Mouse (Mus musculus) heart, adult 2 months (tissue): ENCODE results near the gene Golga4.

Experiments
- CTCF ChIP-seq: fragments of 200-600 bp; IDR thresholded peaks from 2 replicates; pipeline ENCODE4 v1.8.1; 2022; ENCODE audit warnings: antibody characterized with exemption, mild to moderate bottlenecking, moderate library complexity
- EP300 ChIP-seq: fragments of 200-500 bp; IDR thresholded peaks from 2 replicates; pipeline ENCODE4 v1.6.1; 2011; ENCODE audit warnings: low read depth, low read length, control low read depth; ENCODE audit not compliant: insufficient read depth
- POLR2A ChIP-seq: fragments of 200-500 bp; IDR thresholded peaks from 2 replicates; pipeline ENCODE4 v1.6.1; 2011; ENCODE audit warnings: mild to moderate bottlenecking, low read depth, low read length, control low read depth; ENCODE audit not compliant: insufficient read depth

DNA sequence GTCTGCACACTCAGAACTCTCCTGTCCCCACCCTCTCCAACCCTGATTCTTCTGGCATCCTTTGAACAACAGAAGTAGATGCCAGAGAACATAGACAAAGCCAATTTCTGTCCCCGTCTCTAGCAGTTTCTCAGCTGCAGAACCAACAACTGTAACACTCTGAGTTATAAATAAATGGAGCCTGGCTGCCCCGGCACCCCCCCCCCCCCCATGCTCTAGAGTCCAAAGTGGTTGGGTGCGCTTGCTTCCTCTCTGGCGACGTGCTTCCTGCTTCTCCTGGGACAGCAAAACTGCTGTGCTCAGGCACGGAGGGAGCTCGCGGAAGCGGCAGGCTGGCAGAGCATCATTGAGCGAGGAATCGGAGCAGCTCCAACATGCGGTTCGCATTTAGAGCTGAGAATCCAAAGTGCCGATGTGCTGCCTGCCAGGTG lies 105.1 kb downstream of the Golga4 start:
- TF ChIP-seq POLR2A (peak; percentile 81), EP300 (peak; percentile 56; the same call in 1 of the 2 replicates), CTCF (no peak)
